Mouse (Mus musculus) lung, postnatal 25 days (tissue): ENCODE measurements around the gene Ms4a4a.
"Not testable (repeated sequence)": the region's sequence is repeated elsewhere in the genome, so short reads cannot be mapped to it uniquely, and the experiment has no call there.

Experiments
- DNase-seq: peaks from one replicate; pipeline ENCODE4 v3.0.0; 2022; ENCODE audit warnings: low spot score

The Ms4a4a gene

DNA sequence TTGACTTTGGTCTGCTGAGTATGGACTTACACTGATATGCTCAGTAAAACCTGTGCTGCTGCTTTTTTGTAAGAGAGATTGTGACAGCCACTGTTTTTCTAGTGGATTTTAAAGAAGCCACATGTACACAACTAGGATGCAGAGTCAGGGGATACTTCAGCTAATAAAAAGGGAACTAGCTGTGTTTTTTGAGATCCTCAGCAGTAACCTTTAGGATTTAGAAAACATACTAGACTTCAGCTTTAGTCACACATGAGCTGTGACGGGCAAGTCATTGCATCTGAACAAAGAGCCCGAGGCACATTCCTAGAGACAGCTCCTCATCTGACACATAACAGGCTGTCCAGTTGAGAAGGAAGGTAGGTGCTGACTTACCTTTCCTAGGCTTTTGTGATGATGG lies at the start of gene Ms4a4a:
Gene Ms4a4a (plus strand): TSS at position 251 of the 400 bp plus-strand sequence.
- no peak for DNase-seq

- DNase-seq: peak; percentile 12
These were observed 39.4 kb upstream of the Ms4a4a start, which contains the start of gene Ms4a7 for GRCm38 (mm10) chr19:11335932-11336331. Gene Ms4a7 (minus strand): TSS chr19:11336146.

GRCm38 (mm10) chr19:11343147-11343546 lies 32.2 kb upstream of the Ms4a4a start:
- DNase-seq: no peak

- DNase-seq: no peak
These were observed 31.3 kb upstream of the Ms4a4a start for GRCm38 (mm10) chr19:11343992-11344391.

- no peak for DNase-seq
These were observed 25.4 kb upstream of the Ms4a4a start for GRCm38 (mm10) chr19:11349698-11350481.

GRCm38 (mm10) chr19:11351878-11352277 lies 23.4 kb upstream of the Ms4a4a start:
- DNase-seq: no peak

- DNase-seq: peak; percentile 39
These were observed 19.6 kb upstream of the Ms4a4a start for GRCm38 (mm10) chr19:11355730-11356129.

GRCm38 (mm10) chr19:11360106-11360505 lies 15.2 kb upstream of the Ms4a4a start:
- no peak for DNase-seq

GRCm38 (mm10) chr19:11362002-11362401 lies 13.3 kb upstream of the Ms4a4a start:
- DNase-seq: peak; percentile 50

DNA sequence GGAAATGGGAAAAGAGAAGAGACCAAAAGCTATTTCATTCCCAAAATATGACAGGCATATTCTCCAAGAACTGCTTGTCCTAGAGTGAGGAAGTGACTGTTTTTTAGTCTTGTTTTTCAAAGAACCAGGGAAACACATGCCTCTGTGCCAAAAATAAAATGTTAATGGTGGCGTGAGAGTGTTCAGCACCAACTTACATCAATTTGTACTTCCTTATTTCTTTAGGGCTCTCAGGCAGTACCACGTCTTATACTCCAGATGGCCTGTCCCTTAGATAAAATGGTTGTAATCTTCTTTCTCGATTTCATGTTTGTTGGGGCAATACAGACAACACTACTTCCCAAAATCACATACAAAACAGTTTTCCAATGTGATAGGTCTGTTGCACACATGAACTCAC lies 7.0 kb upstream of the Ms4a4a start:
- no peak for DNase-seq

DNA sequence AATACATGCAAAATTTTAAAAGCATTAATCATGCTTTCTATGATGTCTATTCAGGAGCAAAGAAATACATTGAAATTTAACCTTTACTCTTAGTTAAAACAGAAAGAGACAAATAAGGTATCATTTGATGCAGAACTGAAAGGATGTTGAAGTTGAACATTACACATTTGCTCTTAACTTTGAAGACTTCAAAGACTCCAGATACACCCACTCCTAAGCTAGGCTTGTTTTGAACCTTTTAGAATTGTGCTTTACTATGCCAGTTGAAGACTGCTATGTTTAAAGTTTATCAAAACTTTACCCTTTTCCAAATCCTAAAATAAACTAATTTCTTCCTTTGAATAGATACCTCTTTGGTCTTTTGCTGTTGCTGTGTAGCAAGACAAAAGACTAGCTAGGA lies 4.1 kb upstream of the Ms4a4a start:
- no peak for DNase-seq

DNA sequence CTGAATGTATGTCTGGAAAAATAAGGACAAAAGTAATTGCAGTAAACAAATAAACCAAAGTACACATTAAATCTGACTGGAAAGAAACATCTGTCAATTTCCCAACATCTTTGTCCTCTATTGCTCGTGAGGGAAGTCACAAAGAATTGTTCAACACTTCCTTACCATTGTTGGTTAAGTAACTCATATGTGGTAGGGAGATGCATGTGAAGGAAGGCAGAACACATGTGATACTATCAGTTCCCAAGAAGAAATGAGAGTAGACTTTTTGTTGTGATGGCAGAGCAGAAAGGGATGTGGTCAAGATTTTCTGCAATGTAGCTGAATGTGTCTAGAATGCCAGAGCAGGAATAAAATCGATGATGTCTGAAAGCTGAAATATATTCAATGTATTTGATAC lies 1.1 kb downstream of the Ms4a4a start:
- DNase-seq: no peak

- peak; percentile 21 for DNase-seq
These were observed 11.8 kb downstream of the Ms4a4a start for GRCm38 (mm10) chr19:11387109-11387508.

DNA sequence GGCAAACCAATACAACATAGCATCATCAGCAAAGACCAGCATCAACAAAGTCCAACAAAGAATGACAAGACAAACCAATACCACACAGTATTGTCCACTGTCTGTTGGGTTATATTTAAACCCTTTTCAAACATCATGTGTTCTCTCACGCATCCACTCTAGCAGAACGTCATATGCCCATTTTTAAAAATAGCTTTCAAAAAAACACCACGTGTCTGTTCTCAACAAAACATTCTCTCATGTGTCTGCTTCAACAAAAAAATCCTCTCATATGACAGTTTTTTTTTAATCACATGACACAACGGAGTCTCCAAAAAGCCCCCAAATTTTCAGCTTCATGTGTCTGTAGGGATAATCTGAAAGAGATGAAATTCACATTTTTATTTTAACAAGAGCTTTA lies 12.4 kb downstream of the Ms4a4a start:
- no peak for DNase-seq

- DNase-seq: no peak
These were observed 13.6 kb downstream of the Ms4a4a start for GRCm38 (mm10) chr19:11388949-11389348.

- no peak for DNase-seq
These were observed 20.4 kb downstream of the Ms4a4a start for GRCm38 (mm10) chr19:11395769-11396168.

- DNase-seq: no peak
These were observed 29.2 kb downstream of the Ms4a4a start, which contains the start of gene Ms4a4c for GRCm38 (mm10) chr19:11404527-11404926. Gene Ms4a4c (plus strand): TSS chr19:11404770.

- DNase-seq: no peak
These were observed 32.1 kb downstream of the Ms4a4a start for GRCm38 (mm10) chr19:11407428-11407827.

DNA sequence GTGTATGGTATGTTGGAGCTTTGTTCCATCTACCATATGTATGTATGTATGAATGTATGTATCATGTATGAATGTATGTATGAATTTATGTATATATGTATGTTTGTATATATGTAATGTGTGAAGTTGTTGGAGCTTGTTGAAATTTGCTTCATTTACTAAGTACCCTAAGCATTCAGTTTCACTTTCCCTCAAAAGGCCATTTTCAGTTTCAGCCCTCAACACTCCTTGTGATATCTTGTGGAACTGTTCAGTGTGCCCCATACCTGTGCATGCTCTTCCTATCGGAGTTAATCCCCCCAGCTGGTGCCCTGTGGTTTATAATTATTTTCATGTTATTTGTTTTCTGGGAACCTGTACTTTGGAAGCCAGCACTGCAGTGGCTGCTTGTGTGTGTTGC lies 33.3 kb downstream of the Ms4a4a start:
- no peak for DNase-seq

GRCm38 (mm10) chr19:11411640-11412039 lies 36.3 kb downstream of the Ms4a4a start:
- no peak for DNase-seq

DNA sequence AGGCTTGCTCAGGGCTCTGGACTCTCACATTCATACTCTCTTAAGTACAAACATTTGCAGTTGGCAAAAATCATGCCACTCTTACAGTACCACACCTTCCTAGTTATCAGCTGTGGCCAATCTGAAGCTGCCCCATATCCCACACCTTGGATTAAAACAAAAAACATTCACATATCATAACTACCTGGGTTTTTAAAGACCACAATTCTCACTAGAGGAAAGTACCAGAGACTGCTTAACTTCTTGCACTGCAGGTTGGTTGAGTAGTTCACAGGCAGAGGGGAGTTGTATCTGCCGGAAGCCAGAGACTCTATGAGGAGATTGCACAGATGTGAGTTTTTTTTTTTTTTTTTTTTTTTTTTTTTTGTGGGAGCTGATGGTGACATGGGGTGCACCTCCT lies 38.8 kb downstream of the Ms4a4a start:
- DNase-seq: no peak

DNA sequence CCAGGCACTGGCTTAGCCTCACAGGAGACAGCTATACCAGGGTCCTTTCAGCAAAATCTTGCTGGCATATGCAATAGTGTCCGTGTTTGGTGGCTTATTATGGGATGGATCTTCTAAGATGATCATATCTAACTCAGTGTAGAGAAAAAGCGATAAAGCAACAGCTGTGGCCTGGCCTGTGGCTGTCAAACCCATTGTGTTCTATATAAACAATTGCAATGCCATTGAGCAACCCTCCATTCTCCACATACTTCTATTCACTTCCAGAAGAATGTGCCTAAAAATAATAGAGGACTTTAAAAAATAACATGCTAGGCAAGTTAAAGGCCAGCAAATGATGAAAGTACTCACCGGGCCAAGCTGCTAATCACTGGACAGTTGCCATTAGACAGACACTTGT lies 40.3 kb downstream of the Ms4a4a start:
- DNase-seq: peak; percentile 20

DNA sequence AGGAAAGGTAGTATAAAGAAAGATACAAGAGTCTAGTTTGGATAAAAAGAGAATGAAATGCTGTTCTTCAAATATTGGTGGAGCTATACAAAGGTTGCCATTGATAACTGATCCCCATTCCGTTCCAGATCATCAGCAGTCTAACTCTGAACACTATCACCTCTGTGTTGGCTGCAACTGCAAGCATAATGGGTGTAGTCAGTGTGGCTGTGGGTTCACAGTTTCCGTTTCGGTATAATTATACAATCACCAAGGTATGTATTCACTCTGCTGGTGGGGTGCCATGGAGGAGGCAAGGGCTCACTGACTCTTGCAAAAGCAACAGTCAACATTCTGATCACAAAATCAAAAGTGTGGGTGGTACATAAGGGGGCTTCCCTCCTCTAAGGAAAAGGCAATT lies 43.5 kb downstream of the Ms4a4a start:
- not testable (repeated sequence) for DNase-seq

DNA sequence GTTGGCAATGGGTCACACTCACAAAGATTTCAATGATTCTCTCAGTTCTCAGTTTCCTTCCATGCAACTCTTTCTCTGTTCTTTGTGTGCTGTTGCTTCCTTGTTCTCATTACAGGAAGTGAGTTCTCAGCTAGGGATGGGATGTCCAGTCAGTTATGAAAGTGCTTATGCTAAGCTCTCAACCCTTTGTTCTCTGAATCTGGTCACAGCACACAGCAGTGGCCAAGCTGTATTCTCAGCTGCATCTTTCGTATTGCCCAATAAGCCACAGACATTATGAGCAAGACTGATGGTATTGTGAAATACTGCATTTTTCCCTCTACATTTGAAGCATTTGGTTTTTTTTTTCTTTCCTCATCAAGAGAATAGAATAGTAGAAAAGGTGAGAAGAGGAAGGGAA lies 55.9 kb downstream of the Ms4a4a start:
- DNase-seq: peak; percentile 26
